Mouse (Mus musculus) embryonic fibroblast, embryonic 13.5 days (primary cell): Measurements from ENCODE around the gene Rab42. TPM values are rescaled to one million over a fixed set of nuclear protein-coding genes. Genes with fewer than 3 reads are reported as not detected.

Experiments
- H3K27ac ChIP-seq: 2 replicates; pipeline ENCODE4 v1.5.1; 2012; ENCODE audit warnings: low read length, control low read depth, inconsistent platforms; ENCODE audit not compliant: insufficient read depth
- H3K4me1 ChIP-seq: 2 replicates; pipeline ENCODE4 v1.6.1; 2011; ENCODE audit warnings: low read length; ENCODE audit not compliant: control insufficient read depth, insufficient read depth
- H3K4me3 ChIP-seq: 2 replicates; pipeline ENCODE4 v1.5.1; 2011; ENCODE audit warnings: mild to moderate bottlenecking, control low read depth, low read length; ENCODE audit not compliant: insufficient read depth
- CTCF ChIP-seq: IDR thresholded peaks from 2 replicates; pipeline ENCODE4 v1.5.1; 2011; ENCODE audit warnings: mild to moderate bottlenecking, control low read depth, low read length, moderate library complexity, borderline replicate concordance; ENCODE audit not compliant: insufficient read depth
- POLR2A ChIP-seq: IDR thresholded peaks from 2 replicates; pipeline ENCODE4 v1.6.1; 2011; ENCODE audit warnings: low read depth, mild to moderate bottlenecking, control low read depth, low read length, moderate library complexity
- polyA plus RNA-seq: library from polyadenylated mRNA; stranded (reverse); fragments of >200 nt; gene quantifications from 2 replicates; pipeline ENCODE4 v1.2.4, GENCODE M21; 2011; ENCODE audit warnings: low read depth; ENCODE audit not compliant: missing spikeins, insufficient read length

Gene Rab42
- polyA plus RNA-seq, 1 experiment = not detected

- Histone ChIP-seq H3K27ac (peak overlapping the region; percentile 92), H3K4me3 (peak overlapping the region; percentile 97), H3K4me1 (no peaks in the 10 kb centered on the region)
- TF ChIP-seq CTCF (no peak), POLR2A (peak; percentile 27; the same call in 1 of the 2 replicates)
These were observed 42.5 kb downstream of the Rab42 start for GRCm38 (mm10) chr4:132260404-132261379.

DNA sequence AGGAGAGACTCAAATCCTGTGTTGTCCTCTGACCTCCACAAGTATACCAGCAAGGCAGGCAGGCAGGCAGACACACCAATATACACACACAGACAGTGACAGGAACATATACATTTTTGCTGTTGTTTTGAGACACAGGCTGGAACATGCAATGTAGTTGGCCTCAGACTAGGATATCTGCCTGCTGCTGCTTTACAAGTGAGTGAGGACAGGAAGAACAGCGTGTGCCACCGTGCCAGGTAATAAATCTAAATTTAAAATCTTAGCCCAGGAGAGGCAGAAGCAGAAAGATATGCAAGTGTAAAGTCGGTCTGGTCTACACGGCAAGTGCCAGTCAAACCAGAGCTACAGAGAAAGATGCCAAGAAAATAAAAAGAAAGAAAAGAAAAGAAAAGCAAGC is 43.9 kb downstream of the Rab42 start:
- TF ChIP-seq CTCF (no peak), POLR2A (no peak; the same call in 1 of the 2 replicates)
- Histone ChIP-seq H3K4me3 (no peak overlapping the region), H3K4me1 (no peaks in the 10 kb centered on the region), H3K27ac (no peak overlapping the region)

GRCm38 (mm10) chr4:132256384-132256783 is 46.8 kb downstream of the Rab42 start:
- no peak overlapping the region for H3K27ac ChIP-seq
- H3K4me1 ChIP-seq = no peaks in the 10 kb centered on the region
- no peak overlapping the region for H3K4me3 ChIP-seq
- TF ChIP-seq CTCF (no peak), POLR2A (0 out of 2 replicates have a peak, but pooled peaks have one; percentile 19)

DNA sequence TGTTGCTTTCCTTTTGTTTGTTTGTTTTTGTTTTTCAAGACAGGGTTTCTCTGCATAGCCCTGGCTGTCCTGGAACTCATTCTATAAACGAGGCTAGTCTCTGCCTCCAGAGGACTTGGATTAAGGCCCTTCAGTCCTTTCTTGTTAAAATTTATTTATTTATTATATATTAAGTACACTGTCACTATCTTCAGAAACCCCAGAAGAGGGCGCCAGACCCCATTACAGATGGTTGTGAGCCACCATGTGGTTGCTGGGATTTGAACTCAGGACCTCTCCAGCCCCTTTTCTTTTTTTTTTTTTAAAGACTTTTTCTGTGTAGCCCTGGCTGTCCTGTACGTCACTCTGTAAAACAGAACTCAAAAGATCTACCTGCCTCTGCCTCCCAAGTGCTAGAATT is 48.2 kb downstream of the Rab42 start:
- Histone ChIP-seq H3K27ac (no peak overlapping the region), H3K4me3 (no peak overlapping the region), H3K4me1 (no peaks in the 10 kb centered on the region)
- TF ChIP-seq POLR2A = no peak
- TF ChIP-seq CTCF = no peak

DNA sequence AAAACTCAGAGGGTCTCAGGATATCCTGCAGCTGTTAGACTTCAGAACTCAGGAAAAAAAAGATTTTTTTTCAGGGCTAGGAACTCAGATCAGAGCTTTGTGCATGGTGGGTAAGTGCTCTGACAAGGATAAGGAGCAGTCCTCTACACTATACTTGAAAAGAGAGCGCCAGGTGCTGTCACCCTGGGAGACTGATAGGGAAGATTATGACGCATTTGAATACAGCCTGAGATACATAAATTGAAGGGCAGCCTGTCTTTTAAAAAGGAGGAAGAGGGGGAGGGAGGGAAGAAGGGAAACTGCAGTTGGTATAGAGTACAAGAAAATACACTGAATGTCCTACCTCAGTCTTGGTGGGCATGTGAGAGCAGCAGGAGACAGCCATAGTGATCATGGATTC is 49.6 kb downstream of the Rab42 start:
- no peak overlapping the region for H3K4me3 ChIP-seq
- H3K4me1 ChIP-seq = no peaks in the 10 kb centered on the region
- TF ChIP-seq POLR2A (no peak), CTCF (no peak)
- no peak overlapping the region for H3K27ac ChIP-seq

DNA sequence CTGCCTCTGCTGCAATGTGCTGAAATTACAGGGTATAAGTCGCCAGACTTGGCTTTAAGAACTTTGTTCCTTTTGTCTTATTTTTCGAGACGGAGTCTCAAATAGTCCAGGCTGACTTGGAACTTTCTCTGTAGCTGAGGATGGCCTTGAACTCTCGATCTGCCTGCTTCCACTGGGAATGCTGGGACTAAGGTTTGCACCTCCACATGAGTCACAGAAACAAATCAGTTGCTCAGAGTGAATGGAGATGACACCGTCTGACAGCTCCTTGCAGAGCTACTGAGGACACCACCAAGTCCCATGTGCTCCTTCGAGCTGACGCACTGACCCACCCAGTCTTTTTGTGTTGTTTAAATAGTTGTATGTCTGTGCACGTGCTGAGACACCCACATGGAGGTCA is 50.1 kb downstream of the Rab42 start:
- no peak for TF ChIP-seq POLR2A
- no peak for TF ChIP-seq CTCF
- H3K27ac ChIP-seq = no peak overlapping the region

More for the DNA sequence above, 50.1 kb downstream of the Rab42 start:
- no peaks in the 10 kb centered on the region for H3K4me1 ChIP-seq
- no peak overlapping the region for H3K4me3 ChIP-seq

Other genes with a start within 250 kb of the Rab42 start
- 0.35 TPM in 1 of 2 replicates, not detected in the other for gene Gm10300, start 228.7 kb downstream of the Rab42 start, polyA plus RNA-seq
- gene Epb41, start 228.1 kb downstream of the Rab42 start, polyA plus RNA-seq = 21.6 and 34.0 TPM in 2 replicates
- not detected in 2 replicates for gene Oprd1, start 158.9 kb downstream of the Rab42 start, polyA plus RNA-seq
- 63.9 and 76.0 TPM in 2 replicates for gene Ythdf2, start 91.1 kb downstream of the Rab42 start, polyA plus RNA-seq
- gene Gmeb1, start 41.8 kb downstream of the Rab42 start, polyA plus RNA-seq = 16.8 and 20.9 TPM in 2 replicates
- 36.5 and 38.3 TPM in 2 replicates for gene Taf12, start 29.0 kb downstream of the Rab42 start, polyA plus RNA-seq
- gene Trnau1ap, start 26.2 kb upstream of the Rab42 start, polyA plus RNA-seq = 29.6 and 33.5 TPM in 2 replicates
- gene Rcc1, start 50.2 kb upstream of the Rab42 start, polyA plus RNA-seq = 33.6 and 34.4 TPM in 2 replicates
- 28.5 and 33.5 TPM in 2 replicates for gene Phactr4, start 119.1 kb upstream of the Rab42 start, polyA plus RNA-seq
- 7.1 and 10.4 TPM in 2 replicates for gene Med18, start 160.5 kb upstream of the Rab42 start, polyA plus RNA-seq
- 55.1 and 58.4 TPM in 2 replicates for gene Sesn2, start 207.1 kb upstream of the Rab42 start, polyA plus RNA-seq
- 352 and 397 TPM in 2 replicates for gene Atpif1, start 230.3 kb upstream of the Rab42 start, polyA plus RNA-seq
- 146 and 149 TPM in 2 replicates for gene Dnajc8, start 232.2 kb upstream of the Rab42 start, polyA plus RNA-seq